Mouse (Mus musculus) thymus, adult 18-20 months (tissue): Measurements from ENCODE around the gene Zcchc7.
"Not testable (repeated sequence)": the region's sequence is repeated elsewhere in the genome, so short reads cannot be mapped to it uniquely, and the experiment has no call there.

Experiments used
- DNase-seq, 2 experiments: peaks; one replicate each; pipeline ENCODE4 v3.0.0; 2022; ENCODE audit warnings: mixed read lengths in 2 of 2

The Zcchc7 gene

DNA sequence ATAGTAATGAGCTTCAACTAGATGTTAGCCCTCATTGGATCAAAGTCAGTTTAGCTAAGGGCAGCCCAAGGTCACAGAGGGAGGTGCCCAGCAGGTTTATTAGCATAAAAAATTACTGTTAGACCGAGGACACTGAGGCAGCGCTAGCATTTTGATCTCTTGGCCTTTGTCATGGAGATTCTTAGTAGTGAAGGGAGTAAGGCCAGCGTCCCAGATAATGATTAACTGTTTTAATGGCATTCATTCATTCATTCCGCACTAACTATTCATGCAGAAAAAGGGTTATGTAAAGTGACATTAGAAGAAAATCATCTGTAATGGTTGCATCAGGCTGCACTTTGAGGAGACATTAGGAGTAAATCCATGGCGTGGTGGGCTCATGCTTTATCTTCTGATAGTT lies 165.2 kb downstream of the Zcchc7 start:
- no peak for DNase-seq

DNA sequence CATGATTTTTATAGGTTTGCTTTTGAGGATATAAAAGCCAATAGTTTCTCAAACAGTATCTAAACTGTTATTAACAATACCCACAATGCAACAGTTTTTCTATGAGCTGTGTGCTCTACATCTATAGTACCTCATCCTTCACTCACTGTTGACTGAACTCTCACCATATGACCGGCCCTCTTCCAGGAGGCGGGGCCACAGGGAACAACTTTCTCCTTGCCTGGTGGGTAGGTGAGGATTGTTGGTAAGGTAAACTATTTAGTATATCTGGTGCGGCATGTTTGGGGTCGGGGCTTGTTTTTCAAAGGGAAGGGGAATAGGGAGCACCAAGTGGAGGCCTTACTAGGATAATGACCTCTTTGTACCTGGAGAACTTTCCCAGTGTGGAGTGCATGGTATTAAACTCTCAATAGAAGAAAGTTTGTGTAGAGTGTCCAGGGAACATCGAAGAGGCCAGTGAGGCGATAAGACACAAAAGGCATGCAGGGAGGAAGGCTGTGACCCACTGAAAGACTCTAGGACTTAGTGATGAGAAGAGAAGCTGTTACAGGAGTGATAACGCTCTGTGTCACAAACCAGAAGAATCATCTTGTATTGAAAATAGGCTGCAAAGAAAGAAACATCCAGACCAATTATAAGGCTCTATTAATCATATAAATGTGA lies 166.9 kb downstream of the Zcchc7 start:
- DNase-seq: no peak

DNA sequence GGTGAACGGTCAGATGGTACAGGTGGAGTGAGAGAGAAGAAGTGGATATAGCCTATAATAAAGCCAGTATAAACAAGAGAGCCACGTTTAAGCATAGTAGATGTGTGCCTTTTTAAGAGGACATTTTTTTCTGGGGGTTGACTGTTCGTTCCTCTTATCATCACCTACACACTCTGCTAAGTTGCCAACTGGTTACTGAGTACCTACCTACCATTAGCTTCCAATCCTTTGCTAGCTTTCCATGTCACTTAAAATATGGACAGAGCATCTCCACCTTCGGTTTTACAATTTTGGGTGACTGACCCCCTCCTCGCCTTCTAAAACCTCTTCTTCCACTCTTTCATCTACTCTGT lies 167.4 kb downstream of the Zcchc7 start:
- no peak for DNase-seq

DNA sequence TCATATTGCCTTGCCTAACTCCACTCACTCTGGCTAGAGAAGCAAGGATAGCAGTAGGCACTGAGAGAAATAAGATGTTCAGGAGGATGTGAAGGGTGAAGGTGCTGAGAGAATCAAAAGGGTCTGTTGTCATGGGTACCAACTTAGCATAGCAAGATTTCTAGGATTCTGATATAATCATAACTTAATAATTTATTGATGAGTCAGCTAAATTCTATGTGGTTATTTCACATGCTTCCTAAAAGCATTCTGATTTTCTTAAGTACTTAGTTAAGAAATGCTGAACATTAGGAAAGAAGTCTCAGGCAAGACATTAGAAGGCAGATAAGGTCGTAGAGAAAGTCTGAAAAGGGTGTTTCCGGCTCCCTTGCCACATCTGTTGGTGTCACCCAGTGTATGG lies 172.3 kb downstream of the Zcchc7 start:
- DNase-seq: no peak

DNA sequence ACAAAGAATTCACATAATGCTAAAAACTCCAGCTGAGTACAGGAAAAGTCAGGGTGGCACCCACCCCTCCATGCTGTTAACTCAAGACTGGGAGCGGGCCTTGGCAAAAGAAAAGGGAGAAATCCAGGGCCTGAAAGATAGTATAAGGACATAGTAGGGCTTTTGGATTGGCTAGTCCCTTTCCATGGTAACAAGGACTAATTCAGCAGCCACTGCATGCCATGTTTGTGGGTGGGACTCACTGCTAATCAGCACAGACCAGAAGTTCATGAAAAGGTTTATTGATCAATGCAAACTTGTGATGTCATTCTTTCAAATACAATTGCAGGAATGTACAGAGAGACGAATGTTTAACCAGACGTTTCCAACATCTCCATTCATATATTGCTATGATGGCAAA lies 173.1 kb downstream of the Zcchc7 start:
- no peak for DNase-seq

DNA sequence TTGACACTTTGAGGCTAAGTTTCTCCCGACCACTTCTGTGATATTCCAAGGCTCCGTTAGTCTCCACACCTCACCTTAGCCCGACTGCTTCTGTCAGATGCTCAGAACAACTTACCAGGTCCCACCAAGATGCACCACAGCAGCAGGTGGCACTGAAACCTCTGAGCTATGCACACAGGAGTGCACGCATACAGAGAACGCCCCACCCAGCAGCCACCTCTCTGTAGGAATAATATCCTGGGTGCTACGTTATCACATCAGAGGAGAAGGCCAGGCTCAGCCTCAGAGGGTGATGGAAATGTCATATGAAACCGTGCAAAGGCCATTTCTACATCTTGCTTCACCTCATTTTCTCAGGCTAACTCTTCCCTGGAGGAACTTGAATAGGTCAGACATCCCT lies 174.7 kb downstream of the Zcchc7 start:
- no peak for DNase-seq

DNA sequence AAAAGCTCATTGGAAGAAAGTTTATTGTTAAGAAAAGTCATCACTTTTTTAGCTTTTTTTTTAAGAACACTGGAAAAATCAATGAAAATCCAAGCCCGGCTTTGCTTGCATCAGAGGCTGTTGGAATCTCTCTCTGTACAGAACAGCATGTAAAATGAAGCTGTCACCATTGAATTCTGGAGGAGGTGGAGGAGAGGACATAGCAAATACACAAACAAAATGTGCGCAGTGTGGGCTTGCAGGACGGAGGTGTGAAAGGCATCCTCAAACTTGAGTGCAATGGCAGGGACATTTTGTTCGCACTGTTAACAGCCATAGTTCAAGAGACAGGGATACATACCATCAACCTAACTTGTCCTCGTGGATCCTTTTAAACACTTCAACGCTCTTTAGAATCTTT lies 176.1 kb downstream of the Zcchc7 start:
- no peak for DNase-seq

DNA sequence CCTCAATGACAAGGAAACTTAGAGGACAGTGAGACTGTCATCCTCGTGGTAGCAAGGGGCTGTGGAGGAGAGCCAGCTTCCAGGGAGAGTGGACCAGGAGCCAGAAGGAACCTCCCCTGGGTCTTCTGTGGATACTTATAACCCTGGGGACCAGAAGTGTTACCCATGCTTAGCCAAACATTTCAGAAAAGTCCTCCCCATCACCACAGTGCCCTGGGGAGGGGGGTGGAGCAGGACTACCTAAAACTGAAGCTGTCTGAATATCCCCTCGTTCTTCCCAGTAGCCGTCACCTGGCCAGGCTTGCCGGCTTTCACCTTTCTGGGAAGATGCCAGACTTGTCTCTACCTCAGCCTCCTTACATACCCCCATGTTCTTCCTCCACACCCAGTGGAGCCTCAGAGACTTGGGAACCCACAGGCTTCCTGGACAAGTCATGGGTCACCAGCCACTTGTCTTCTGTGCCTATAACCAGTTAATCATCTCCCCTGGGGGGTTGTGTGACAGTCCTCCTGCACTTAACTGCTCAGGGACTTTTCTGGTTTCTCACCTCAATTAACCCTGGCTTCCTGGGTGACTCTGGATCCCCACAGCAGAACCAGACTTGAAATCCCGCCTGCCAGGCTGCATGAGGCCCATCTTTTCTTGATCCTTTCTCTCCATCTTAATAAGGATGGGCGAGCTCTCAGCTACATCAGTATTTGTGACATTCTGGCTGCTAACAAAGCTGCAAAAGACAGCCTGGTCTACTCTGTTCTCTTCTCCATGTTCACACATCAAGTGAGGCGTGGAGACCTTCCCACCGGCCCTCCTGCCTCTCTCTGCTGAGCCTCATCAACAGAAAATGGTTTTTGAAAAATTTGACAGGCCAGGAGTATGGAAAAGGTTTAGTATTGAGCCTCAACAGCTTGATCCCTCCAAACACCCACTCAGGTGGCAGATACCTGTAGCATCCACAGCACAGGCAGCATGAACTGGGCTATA lies 183.0 kb downstream of the Zcchc7 start:
- DNase-seq: no peak

DNA sequence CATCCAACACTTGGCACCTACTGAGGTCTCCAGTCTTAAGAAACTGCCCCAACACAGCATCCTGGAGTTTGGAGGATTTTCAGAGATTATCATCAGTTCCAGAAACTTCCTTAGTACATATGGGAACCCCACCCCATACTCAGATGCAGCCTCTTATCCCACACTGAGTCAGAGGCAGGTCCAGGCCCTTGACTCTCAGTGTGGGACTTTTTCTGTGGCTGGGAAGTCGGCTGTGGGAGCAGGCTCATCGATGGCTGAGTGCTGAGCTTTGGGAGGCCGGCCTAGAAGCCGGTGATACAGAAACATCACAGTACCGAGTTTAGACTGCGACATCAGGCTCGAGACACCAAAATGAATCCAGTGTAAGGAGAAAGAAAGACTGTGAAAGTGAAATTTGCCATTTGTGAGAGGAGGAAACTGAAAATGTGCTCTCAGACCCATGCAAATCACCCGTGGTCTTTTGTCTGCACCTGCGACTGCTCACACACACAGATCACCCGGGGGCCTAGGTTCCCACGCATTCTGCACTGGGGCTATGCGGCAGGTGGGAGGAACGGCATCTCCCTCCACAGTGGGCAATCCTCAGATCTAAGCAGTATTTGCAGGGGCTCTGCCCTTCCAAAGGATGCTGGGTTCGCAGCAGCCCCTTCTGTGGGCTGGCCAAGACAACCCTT lies 184.0 kb downstream of the Zcchc7 start:
- no peak for DNase-seq

DNA sequence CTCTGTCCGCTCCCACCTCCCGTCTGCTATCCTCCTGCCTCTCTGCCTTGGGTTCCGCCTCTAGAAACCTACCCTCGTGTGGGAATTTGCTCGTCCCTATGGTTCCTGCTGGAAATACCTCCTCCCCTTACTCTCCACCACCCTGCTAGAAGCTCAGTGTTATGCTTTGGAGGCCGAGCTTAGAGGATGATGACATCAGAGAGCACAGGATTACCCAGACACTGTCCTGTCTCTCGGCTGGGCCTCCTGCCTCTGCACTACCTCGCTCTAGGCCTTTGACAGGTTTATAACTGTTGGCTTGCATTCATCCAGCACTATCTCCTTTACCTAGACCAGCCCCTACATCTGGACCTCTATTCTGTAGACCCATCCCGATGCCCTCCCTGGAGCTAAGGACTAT lies 184.6 kb downstream of the Zcchc7 start:
- DNase-seq: no peak

DNA sequence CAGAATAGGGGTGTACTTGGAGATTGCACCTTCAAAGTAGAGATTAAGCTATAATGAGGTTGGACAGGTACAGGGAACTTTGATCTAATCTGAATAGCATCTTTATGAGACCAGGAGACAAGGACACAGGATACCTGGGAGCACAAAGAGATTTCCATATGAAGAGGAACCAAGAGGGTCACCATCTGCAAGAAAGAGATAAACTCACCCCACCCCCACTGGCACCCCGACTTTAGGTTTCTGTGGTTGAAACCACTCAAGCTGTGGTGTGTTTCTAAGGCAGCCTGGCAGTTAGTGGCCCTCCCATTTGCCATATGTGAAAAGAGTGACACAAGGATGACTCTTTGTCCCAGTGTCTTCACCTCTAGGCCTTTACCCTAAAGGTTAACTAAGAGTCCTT lies 186.6 kb downstream of the Zcchc7 start:
- DNase-seq: no peak

DNA sequence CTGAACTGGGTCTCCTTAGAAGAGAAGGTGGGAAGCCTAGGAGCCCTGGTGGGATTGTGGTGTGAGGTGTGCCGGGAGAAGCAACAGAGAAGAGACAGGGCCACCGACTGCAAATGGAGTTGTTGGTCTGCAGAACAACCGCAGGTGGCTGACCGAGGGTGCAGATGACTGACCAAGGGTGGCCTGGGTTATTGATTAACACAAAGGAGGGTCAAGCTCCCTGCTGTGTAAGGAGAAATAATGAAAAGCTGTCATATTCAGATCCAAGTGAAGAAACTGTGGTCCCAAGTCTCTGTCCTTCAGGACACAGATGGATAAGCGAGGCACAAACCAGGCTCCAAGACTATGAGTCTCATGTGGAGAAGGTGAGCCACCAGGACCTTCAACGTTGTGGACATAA lies 187.8 kb downstream of the Zcchc7 start:
- no peak for DNase-seq

DNA sequence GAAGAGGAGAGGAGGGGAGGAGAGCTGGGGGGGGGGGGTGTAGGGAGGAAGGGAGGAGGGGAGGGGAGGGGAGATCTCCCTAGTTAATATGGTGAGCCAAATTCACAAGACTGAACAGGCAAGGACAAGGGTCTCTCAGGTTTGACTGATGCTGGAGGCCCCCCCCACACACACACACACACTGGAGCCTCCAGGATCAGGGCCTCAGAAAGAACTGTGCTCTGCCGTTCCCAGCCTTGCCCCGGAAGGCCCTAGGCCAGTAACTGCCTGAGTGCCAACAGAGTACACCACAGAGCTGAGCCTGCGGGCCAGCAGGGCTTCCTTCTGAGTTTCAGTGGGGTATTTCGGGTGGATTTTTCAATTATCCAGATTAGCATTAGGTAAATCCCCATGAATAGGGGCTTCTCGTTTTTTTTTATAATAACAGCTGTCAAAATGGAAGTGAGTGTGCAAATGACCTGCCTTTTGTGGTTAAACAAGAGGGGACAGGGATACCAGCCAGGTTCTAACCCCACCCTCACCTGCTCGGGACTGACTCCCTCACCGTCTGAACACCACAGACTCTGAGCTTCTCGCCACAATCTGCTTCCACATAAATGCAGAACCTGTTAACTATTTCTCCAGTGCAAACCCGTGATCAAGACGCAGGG lies 188.9 kb downstream of the Zcchc7 start:
- DNase-seq: no peak

DNA sequence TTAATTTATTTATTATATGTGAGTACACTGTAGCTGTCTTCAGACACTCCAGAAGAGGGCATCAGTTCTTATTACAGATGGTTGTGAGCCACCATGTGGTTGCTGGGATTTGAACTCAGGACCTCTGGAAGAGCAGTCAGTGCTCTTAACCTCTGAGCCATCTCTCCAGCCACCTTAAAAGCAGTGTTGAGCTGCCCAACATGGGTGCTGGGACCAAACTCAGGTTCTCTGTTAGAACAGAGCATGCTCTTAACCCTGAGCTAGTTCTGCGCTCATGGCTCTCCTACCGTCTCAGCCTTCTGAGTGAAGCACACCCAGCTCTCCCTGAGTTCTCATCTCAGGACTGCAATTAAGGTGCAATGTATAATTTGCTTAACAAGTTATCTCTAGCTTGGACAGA lies 190.4 kb downstream of the Zcchc7 start:
- not testable (repeated sequence) for DNase-seq

DNA sequence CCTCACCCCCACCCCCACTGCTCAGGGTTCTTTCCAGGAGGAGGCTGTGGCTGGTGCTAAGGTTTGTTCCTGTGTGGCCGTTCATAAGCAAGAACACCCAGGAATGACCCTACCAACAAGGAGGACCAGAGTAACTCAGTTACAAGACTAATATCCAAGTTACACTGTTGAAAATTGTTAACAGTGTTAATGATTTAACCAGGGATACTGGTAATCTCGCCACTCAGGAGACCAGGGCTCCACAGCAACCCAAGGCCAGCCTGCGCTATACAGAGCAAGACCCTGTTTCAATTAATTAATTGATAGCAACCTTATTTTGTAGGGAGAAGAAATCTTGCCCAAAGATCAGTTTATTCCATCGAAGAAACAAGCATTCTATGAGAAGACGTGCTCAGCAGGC lies 191.8 kb downstream of the Zcchc7 start:
- DNase-seq: no peak

DNA sequence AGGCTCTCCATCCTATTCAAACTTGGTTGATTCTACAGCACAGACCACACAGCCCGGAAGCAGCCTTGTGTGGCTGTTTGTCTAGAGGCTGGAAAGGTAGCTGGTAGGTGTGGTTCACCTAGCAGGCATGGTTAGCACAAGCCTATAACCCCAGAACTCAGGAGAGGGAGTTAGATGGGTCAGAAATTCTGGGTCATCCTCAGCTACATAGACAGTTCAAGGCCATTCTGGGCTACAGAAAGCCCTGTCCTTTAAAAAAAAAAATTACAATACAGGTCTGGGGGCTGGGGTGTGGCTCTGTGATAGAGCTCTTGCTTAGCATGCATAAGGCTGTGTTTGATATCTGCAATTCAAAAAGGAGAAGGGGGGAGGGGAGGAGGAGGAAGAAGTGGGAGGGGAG lies 192.6 kb downstream of the Zcchc7 start:
- no peak for DNase-seq

DNA sequence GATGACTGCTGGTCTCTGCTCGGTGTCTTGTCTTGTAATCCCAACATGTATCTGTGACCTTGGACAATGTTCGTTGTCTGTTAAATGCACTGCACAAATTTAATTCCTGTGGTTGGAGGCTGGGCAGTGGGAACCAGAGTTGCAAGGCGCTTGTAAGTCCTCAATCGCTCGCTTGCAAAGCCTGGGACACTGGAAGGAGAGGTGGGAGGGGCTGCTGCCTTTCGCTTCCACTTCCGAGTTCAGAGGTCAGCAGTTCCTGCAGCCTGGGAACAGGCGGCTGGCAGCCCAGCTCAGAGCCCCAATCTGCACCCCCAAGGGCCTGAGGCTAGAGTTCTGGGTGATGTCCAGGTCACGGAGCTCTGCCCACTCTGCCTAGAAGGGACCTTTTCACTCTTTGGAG lies 197.4 kb downstream of the Zcchc7 start:
- DNase-seq: no peak

DNA sequence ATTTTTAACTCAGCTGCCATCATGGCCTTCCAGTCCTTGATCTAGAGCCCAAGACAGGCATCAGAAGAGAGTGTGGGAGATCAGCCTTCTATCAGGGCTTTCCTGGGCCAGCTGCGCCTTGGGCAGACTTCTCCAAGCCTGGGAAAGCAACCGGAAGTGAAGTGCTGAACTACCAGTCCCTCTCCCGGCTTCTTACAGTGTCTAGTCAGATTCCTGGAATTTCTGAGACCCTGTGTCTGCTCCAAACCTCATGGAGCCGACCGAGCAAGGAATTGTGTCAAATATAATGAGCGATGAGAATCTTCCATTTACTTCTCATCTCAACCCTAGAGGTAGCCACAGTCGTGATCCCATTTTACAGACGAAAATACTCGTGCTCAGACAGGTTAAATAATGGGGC lies 203.1 kb downstream of the Zcchc7 start:
- DNase-seq: no peak

DNA sequence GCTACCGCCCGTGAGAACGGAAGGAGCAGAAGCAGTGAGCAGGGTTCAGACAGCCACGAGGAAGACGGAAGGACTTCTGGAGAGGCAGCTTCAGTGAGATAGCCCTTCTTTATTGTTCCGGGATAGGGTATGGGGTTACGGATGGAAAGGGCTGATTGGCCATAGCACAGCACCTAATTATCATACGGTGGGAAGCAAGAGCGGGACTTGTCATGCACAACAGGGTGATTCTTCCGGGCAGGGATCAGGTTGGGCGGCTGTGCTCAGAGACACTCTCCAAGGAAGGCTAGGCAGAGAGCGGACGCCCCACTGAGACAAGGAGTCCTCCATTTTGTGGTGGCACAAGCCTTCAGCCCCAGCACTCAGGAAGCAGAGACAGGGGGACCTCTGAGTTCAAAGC lies 203.5 kb downstream of the Zcchc7 start:
- no peak for DNase-seq

DNA sequence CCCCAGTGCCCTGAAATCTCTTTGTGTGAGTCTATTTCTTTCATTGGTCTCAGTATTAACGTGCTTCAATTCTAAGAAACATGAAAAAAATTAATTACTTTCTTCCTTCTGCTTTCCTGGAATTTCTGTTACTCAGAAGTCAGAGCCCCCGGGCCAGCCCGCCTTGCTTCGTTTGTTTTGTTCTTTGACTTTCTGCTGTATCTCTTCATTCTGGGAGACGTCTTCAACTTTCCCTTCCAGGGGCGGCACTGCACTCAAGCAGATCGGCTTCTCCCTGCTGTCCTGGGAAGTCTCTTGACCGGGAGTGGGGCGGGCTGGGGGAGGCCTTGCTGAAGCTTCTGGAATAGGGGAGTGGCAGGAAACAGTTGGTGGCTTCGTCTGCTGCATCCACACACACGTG lies 207.5 kb downstream of the Zcchc7 start:
- no peak for DNase-seq

DNA sequence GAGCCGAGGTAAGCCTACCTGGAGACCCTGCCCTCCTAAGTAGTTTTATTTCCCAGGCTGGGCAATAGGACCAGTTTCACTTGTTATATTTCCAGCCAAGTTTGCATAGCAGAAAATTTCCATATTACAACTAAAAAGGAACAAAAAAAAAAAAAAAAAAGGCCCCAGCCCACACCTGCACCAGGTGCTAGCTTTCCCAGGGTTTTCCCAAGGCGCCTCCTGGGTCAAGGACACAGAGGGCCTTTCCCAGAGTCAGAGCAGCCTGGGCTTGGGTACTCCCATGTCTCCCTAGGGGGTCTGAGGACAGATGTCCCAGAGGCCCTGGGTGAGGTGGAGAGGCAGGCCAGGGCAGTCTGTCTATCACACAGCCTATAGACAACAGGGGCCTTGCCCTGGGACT lies 209.5 kb downstream of the Zcchc7 start:
- no peak for DNase-seq

DNA sequence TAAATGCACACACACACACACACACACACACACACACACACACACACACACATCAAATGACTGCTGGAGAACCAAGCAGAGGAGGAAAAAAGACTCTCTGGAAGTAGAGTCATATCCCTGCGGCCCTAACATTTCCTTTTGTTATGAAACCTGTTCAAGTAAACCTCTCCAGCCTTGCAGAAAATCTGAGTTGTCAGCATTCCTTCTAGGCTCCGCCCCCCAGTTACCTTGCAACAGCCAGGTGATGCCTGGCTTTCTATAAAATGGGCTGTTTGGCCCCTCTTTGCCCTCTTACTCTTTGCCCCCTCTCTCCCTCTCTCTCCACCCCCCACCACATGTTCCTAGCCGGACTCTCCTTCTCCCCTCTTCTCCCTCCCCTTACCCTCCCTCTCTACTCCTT lies 210.1 kb downstream of the Zcchc7 start:
- DNase-seq: no peak

DNA sequence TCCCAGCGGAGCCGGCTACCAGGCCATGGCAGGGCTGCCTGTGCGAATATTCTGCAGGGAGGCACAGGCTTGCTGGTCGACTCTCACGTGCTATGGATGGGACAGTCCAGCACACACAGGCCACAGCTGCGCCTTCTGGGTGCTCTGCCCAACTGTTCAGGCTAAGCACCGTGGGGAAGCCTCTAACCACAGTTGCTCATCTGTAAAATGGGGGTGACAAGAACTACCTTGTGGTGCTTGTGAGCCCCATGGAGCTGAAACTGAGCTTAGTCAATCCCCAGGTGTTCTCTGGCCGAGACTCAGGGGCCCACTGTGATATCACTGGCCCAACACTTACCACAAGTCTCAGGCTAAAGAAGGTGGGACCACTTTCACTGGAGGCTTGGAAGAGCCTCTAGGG lies 211.7 kb downstream of the Zcchc7 start:
- no peak for DNase-seq
